ENCODE assay signal across 17 mouse cellular contexts in genomic region chr8:91205897-91206296, GRCm38 (mm10).
"Had no signal": no experiment of that assay in that cellular context is flagged by ENCODE, and none has a peak within 500 bp of the region (broad histone marks: within the 10 kb centered on the region; RNA-seq: fewer than 3 reads in every experiment).

No protein-coding gene starts in this region.

- ATAC-seq: liver, postnatal 0 days; lung, postnatal 0 days had no signal

- DNase-seq: liver, postnatal 0 days; lung, adult 2 months; lung, postnatal 14 days; lung, postnatal 36 days; midbrain, embryonic 14.5 days; right cerebral cortex, postnatal 14 days; thymus, adult 2 months; thymus, postnatal 25 days; thymus, postnatal 4 days had no signal

- H3K27me3 ChIP-seq: liver, embryonic 15.5 days; lung, embryonic 15.5 days; midbrain, embryonic 12.5 days; neural tube, embryonic 12.5 days; stomach, embryonic 15.5 days had no signal

- H3K4me1 ChIP-seq: liver, embryonic 15.5 days; lung, embryonic 15.5 days; midbrain, embryonic 12.5 days; neural tube, embryonic 12.5 days; stomach, embryonic 15.5 days had no signal

- H3K36me3 ChIP-seq: liver, embryonic 15.5 days; lung, embryonic 15.5 days; midbrain, embryonic 12.5 days; neural tube, embryonic 12.5 days; stomach, embryonic 15.5 days had no signal

- H3K4me2 ChIP-seq: liver, embryonic 15.5 days; lung, embryonic 15.5 days; midbrain, embryonic 12.5 days; neural tube, embryonic 12.5 days; stomach, embryonic 15.5 days had no signal

- H3K9ac ChIP-seq: liver, embryonic 15.5 days; liver, postnatal 0 days; lung, embryonic 15.5 days; midbrain, embryonic 12.5 days; neural tube, embryonic 12.5 days; stomach, embryonic 15.5 days had no signal

- H3K9me3 ChIP-seq: liver, embryonic 15.5 days; lung, embryonic 15.5 days; midbrain, embryonic 12.5 days; neural tube, embryonic 12.5 days; stomach, embryonic 15.5 days had no signal

- H3K27ac ChIP-seq: liver, embryonic 15.5 days; lung, embryonic 15.5 days; macrophage; midbrain, embryonic 12.5 days; neural tube, embryonic 12.5 days; stomach, embryonic 15.5 days; stomach, postnatal 0 days had no signal

- H3K4me3 ChIP-seq: liver, embryonic 15.5 days; lung, embryonic 15.5 days; midbrain, embryonic 12.5 days; neural tube, embryonic 12.5 days; stomach, embryonic 15.5 days had no signal
